Mouse (Mus musculus) intestine, postnatal 0 days (tissue): ENCODE results near the gene Arpin. TPM values are rescaled to one million over a fixed set of nuclear protein-coding genes. Genes with fewer than 3 reads are reported as not detected.
A peak's percentile ranks its signal among the peaks of the same experiment; 100 is the strongest.

Source experiments
- ATAC-seq: fragments of 200-750 bp; cut with Nextera tagmentation; 2 replicates; pipeline ENCODE4 v1.8.0; 2017; ENCODE audit warnings: mild to moderate bottlenecking, moderate TSS enrichment, moderate library complexity
- H3K27ac ChIP-seq: fragments of 300-500 bp; sonication (generic); 2 replicates; pipeline ENCODE4 v1.5.1; 2014; ENCODE audit warnings: mild to moderate bottlenecking, low read depth, low read length, moderate library complexity
- H3K27me3 ChIP-seq: fragments of 300-500 bp; sonication (generic); replicated peaks from 2 replicates; pipeline ENCODE4 v1.6.1; 2014; ENCODE audit warnings: low read length, mixed read lengths; ENCODE audit not compliant: control insufficient read depth, insufficient read depth
- H3K36me3 ChIP-seq: fragments of 300-500 bp; sonication (generic); 2 replicates; pipeline ENCODE4 v1.6.1; 2014; ENCODE audit warnings: mild to moderate bottlenecking, moderate library complexity; ENCODE audit not compliant: control insufficient read depth, insufficient read depth
- H3K4me1 ChIP-seq: fragments of 300-500 bp; sonication (generic); replicated peaks from 2 replicates; pipeline ENCODE4 v1.6.1; 2014; ENCODE audit warnings: antibody characterized with exemption, low read length, mixed read lengths; ENCODE audit not compliant: control insufficient read depth, insufficient read depth
- H3K4me2 ChIP-seq: fragments of 300-500 bp; sonication (generic); replicated peaks from 2 replicates; pipeline ENCODE4 v1.6.1; 2014; ENCODE audit warnings: low read depth, mild to moderate bottlenecking, moderate library complexity
- H3K4me3 ChIP-seq: fragments of 300-500 bp; sonication (generic); 2 replicates; pipeline ENCODE4 v1.5.1; 2014; ENCODE audit warnings: low read depth, low read length
- H3K9ac ChIP-seq: fragments of 300-500 bp; sonication (generic); 2 replicates; pipeline ENCODE4 v1.6.1; 2014; ENCODE audit warnings: mild to moderate bottlenecking, low read depth, low read length
- H3K9me3 ChIP-seq: fragments of 300-500 bp; sonication (generic); 2 replicates; pipeline ENCODE4 v1.6.1; 2016; ENCODE audit warnings: mixed run types; ENCODE audit not compliant: control insufficient read depth
- CTCF ChIP-seq: sonication (generic); IDR thresholded peaks from 2 replicates; pipeline ENCODE4 v1.5.1; 2016; ENCODE audit warnings: low read depth, mild to moderate bottlenecking, control low read depth, antibody characterized with exemption, moderate library complexity
- WGBS: fragments of 180-500 bp; shearing (Covaris S2); extraction: QIAGEN DNeasy Blood & Tissue Kit; methylation state at CpG from one replicate; pipeline ENCODE4 v1.1.7; 2014; 5-methylcytosine and 5-hydroxymethylcytosine counted together
- polyA plus RNA-seq: library from polyadenylated mRNA; unstranded; fragments of >200 nt; fragmentation: Nextera tagmentation; extraction: Ambion mirVana; gene quantifications from 2 replicates; pipeline ENCODE4 v1.2.1, GENCODE M21; 2015

Arpin gene
- polyA plus RNA-seq, 1 experiment from 2014 or later, result 37.5 TPM

DNA sequence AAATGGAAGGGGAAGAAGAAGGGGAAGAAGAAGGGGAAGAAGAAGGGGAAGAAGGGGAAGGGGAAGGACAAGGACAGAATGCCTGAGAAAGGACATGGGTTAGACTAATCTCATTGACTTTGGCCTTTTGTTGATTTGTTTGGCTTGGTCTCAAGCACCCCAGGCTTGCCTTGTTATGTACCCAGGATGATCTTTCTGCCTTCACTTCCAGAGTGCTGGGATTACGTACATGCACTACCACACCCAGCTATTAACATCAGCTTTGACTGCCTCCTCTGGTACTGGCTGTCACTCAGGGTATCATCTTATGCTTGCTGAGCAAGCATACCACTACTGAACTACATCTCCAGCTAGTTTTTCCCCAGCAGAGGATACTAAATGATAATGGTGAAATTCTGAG lies 21.0 kb upstream of the Arpin start:
- no peak for TF ChIP-seq CTCF
- no peak for ATAC-seq
- WGBS, result 75% methylated on average over 1 of the region's 1 CpGs
- Histone ChIP-seq H3K27me3 (no peaks in the 10 kb centered on the region), H3K9ac (no peak overlapping the region), H3K4me2 (no peak overlapping the region), H3K36me3 (no peaks in the 10 kb centered on the region), H3K9me3 (no peaks in the 10 kb centered on the region), H3K4me1 (no peaks in the 10 kb centered on the region), H3K4me3 (no peak overlapping the region), H3K27ac (no peak overlapping the region)

DNA sequence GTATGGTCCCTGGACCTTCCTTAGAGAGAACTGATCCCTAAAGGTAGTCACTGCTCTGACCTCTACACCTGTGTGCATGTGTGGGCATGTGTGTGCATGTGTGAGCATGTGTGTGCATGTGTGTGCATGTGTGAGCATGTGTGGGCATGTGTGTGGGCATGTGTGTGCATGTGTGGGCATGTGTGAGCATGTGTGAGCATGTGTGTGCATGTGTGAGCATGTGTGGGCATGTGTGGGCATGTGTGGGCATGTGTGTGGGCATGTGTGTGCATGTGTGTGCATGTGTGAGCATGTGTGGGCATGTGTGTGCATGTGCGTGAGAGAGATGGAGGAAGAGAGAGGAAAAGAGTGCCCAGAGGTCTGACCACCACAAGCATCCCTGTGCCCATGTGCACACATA lies 19.7 kb upstream of the Arpin start:
- H3K4me1 ChIP-seq, result no peaks in the 10 kb centered on the region
- TF ChIP-seq CTCF, result no peak
- 96% methylated on average over 1 of the region's 1 CpGs for WGBS
- H3K4me3 ChIP-seq, result no peak overlapping the region
- no peaks in the 10 kb centered on the region for H3K27me3 ChIP-seq
- no peaks in the 10 kb centered on the region for H3K9me3 ChIP-seq
- no peak overlapping the region for H3K4me2 ChIP-seq
- H3K27ac ChIP-seq, result no peak overlapping the region
- H3K36me3 ChIP-seq, result no peaks in the 10 kb centered on the region
- no peak overlapping the region for H3K9ac ChIP-seq
- ATAC-seq, result no peak

DNA sequence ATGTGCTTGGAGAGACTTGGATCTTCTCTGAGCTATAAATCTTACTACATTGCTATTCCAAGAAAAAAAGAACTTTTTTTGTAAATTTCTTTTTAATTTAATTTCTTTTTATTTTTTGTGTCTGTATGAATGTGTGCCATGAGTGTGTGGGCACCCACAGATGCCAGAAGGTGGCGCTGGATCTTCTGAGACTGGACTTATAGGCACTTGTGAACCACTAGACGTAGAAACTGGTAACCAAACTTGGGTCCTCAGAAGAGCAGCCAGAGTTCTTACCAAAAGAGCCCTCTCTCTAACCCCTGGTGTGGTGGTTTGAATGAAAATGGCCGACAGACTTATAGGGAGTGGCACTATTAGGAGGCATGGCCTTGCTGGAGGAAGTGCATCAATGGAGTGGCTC lies 15.9 kb upstream of the Arpin start:
- Histone ChIP-seq H3K4me2 (no peak overlapping the region), H3K27ac (no peak overlapping the region), H3K36me3 (no peaks in the 10 kb centered on the region), H3K4me1 (no peaks in the 10 kb centered on the region), H3K9me3 (no peaks in the 10 kb centered on the region), H3K4me3 (no peak overlapping the region), H3K27me3 (no peaks in the 10 kb centered on the region), H3K9ac (no peak overlapping the region)
- ATAC-seq, result no peak
- 82% methylated on average over 3 of the region's 3 CpGs for WGBS
- TF ChIP-seq CTCF, result peak; percentile 14; the same call in 1 of the 2 replicates

DNA sequence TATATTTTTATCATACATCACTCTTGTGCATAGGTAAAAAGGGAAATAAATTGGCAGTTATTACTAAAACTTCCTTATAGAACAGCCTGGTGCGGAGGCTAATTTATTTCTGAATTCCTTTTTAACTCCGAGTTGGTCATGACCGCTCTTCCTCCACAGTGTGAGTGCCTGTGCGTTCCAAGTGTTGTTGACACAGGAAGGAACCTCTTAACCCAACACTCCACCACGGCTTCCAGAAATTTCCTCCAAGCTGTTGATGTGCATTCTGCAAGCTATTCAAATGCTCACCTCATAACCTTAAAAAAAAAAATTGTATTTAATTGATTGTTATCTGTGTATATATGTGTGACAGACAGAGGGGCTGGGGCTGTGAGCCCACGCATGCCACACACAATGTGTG lies 15.1 kb upstream of the Arpin start:
- Histone ChIP-seq H3K27ac (no peak overlapping the region), H3K4me3 (no peak overlapping the region), H3K36me3 (no peaks in the 10 kb centered on the region), H3K4me2 (no peak overlapping the region), H3K9me3 (no peaks in the 10 kb centered on the region), H3K4me1 (no peaks in the 10 kb centered on the region), H3K27me3 (no peaks in the 10 kb centered on the region), H3K9ac (no peak overlapping the region)
- ATAC-seq, result no peak
- WGBS, result 68% methylated on average over 6 of the region's 6 CpGs
- no peak for TF ChIP-seq CTCF

DNA sequence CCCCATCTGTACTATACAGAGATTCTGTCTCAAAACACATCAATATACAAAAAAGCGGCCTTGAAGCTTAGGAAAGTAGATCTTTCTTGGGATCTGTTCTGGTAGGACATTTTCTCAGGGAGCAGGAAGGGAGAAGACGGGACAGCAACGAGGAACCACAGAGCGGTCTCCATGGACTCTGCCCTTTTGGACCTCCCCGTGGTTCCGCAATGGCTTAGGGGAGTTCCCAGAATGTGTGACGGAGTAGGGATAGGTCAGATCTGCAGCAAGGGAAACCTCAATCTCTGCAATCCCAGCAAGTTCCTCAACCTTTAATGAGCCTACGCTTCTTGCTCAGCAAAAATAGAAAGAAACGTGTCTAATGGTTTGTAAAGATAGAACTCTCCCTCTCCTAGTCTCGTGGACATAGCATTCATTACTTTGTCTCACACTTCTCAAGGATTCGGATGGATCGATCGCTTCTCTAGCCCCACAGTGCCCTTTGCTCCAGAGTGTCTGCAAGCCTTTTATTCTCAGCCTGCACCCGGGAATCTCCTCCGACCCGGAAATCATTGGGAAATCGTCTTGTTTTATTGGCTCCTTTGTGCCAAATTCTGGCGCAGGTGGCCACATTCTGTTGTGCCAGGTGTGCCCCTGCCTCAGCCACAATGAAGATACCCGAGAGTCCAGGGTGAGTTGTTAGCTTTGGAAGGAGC lies 499 bp upstream of the Arpin start:
- H3K27me3 ChIP-seq, result no peaks in the 10 kb centered on the region
- peak; percentile 98 for ATAC-seq
- H3K9me3 ChIP-seq, result no peaks in the 10 kb centered on the region
- peaks cover 10% of the 10 kb centered on the region; the same call in 1 of the 2 replicates for H3K36me3 ChIP-seq
- H3K4me3 ChIP-seq, result peak overlapping the region; percentile 62
- peak overlapping the region; percentile 97 for H3K27ac ChIP-seq
- H3K9ac ChIP-seq, result peak overlapping the region; percentile 83
- peak overlapping the region; percentile 95 for H3K4me2 ChIP-seq
- WGBS, result 7% methylated on average over 19 of the region's 19 CpGs
- no peak for TF ChIP-seq CTCF
- H3K4me1 ChIP-seq, result peaks cover 3% of the 10 kb centered on the region; the same call in 1 of the 2 replicates

DNA sequence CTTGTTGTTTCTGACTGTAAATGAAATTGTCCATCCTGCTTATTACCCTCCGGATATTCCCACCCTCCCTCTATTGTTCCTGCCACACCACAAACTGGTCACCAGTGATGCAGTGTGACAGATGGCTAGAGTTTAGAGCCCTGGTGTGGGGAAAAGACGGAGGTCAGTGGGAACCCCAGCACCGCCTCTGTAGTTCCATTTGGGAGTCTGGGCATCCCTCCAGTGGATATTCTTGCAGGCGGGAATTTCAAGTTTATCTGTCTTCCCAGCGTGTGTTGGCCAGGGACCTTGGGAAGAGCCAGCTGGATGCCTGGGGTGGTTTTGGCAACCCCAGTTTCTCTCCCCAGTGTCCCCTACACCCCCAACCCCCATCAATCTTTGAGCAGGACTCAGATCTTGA lies 698 bp downstream of the Arpin start:
- peak overlapping the region; percentile 62 for H3K4me3 ChIP-seq
- H3K4me1 ChIP-seq, result peaks cover 3% of the 10 kb centered on the region; the same call in 1 of the 2 replicates
- no peak for TF ChIP-seq CTCF
- H3K9ac ChIP-seq, result peak overlapping the region; percentile 83
- peak overlapping the region; percentile 95 for H3K4me2 ChIP-seq
- no peaks in the 10 kb centered on the region for H3K9me3 ChIP-seq
- 25% methylated on average over 5 of the region's 5 CpGs for WGBS
- peaks cover 17% of the 10 kb centered on the region; the same call in 1 of the 2 replicates for H3K36me3 ChIP-seq
- no peak for ATAC-seq
- peak overlapping the region; percentile 97 for H3K27ac ChIP-seq
- H3K27me3 ChIP-seq, result no peaks in the 10 kb centered on the region
